Mouse (Mus musculus) thymus, adult 2 months (tissue): ENCODE data around the gene Ccdc130.

Experiments used
- CTCF ChIP-seq: fragments of 200-500 bp; IDR thresholded peaks from 2 replicates; pipeline ENCODE4 v1.5.1; 2012; ENCODE audit warnings: mild to moderate bottlenecking, control low read depth, low read length, moderate library complexity, borderline replicate concordance; ENCODE audit not compliant: control insufficient read depth, poor library complexity, insufficient read depth; ENCODE audit errors: extremely low read depth
- POLR2A ChIP-seq: fragments of 200-500 bp; IDR thresholded peaks from 2 replicates; pipeline ENCODE4 v1.6.1; 2012; ENCODE audit warnings: mild to moderate bottlenecking, low read length, control low read depth, moderate library complexity; ENCODE audit not compliant: control insufficient read depth, poor library complexity, insufficient read depth; ENCODE audit errors: extremely low read depth

DNA sequence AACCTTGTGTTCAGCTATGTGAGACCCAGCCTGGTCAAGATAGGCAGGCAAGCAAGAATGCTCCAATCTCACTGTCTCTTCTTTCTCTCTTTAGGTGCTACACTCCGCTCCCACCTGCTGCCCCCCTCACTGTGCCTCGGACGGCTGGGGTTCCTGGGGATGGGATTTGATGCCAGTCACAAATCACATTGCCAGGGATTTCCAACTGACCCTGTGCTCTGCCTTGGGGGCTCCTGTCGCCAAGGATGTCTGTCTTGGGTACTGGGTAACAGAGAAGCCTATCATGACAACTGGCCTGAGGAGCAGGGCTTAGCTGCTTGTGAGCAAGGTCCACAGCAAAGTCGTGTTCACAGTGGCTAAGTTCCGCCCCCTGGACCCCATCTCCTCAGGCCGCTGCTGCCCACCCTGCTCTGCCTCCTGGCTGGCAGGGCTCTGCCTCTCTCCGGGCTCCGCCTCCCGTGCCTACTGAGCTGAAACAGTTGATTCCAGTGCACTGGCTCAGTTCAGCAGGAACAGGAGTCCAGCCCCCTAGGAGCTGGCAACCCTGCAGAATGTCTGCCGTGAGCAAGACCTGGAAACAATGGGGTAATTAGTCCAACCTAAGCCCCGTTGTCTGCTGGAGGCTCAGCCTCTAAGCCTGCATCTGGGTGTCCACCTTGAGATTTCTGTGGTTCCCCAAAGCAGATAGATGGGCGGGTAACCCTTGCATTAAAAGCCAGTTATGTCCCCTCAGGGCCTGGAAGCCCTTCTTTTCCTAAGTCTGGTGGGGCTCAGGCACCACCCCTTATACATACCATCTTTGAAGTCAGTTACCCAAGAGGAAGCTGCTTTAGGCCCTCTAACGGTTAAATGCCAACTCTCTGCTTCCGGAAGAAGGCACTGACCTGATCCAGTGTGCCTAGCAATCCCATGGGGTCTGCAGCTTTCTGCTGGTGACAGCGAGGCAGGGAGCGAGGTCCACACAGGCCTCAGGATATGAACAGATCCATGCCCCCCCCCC is 61.5 kb downstream of the Ccdc130 start:
- no peak for TF ChIP-seq POLR2A
- no peak for TF ChIP-seq CTCF
